Mouse (Mus musculus): ENCODE results near the gene Csad.

Gene Csad

GRCm38 (mm10) chr15:102204674-102205505 is at the start of gene Csad:
TSS of gene Csad (minus strand) at chr15:102204724.
- DNase-seq (ENCODE audit: low spot score) = no peak

- DNase-seq (ENCODE audit: low spot score) = no peak
Observed at GRCm38 (mm10) chr15:102250521-102250920, 46.0 kb upstream of the Csad start.

DNA sequence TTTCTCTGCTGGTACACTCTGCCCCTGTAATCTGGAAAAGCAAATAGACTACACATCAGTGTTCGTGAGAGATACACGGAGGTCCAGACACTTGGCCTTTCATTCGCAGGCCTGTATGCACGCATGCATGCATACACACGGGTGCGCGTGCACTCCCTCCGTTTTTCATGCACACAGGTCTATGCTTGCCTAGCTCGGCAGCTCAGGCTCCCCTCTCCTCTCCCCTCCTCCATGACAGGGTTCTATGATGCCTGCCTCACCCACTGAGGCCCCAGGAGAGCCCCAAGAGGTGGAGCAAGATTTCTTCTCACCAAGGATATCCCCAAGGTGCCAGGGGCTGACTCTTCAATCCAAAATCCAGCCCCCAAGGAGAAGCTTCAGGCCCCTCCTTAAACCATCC is 45.4 kb upstream of the Csad start:
- DNase-seq (ENCODE audit: low spot score) = no peak

- no peak for DNase-seq (ENCODE audit: low spot score)
Observed at GRCm38 (mm10) chr15:102249251-102249691, 44.7 kb upstream of the Csad start.

DNA sequence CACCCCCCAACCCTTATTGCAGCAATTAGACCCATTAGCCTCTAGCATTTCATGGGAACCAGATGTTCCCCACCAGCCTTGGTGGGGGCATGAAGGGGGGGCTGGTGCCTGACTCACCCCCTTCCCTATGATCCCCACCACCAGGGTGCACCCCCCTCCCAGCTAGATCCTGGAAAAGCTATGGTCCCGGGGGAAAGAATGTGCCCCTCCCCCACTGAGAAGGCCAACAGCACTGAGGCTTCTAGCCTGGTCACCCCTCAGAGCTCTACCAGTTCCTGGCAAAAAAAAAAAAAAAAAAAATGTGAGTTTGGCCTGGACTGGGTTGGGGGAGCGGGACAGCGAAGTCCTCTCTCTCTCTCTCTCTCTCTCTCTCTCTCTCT is 44.3 kb upstream of the Csad start:
- no peak for DNase-seq (ENCODE audit: low spot score)

GRCm38 (mm10) chr15:102248131-102248811 is 43.7 kb upstream of the Csad start:
- no peak for DNase-seq (ENCODE audit: low spot score)

- peak; percentile 78 for DNase-seq (ENCODE audit: low spot score)
Observed at GRCm38 (mm10) chr15:102247252-102248130, 43.0 kb upstream of the Csad start.

DNA sequence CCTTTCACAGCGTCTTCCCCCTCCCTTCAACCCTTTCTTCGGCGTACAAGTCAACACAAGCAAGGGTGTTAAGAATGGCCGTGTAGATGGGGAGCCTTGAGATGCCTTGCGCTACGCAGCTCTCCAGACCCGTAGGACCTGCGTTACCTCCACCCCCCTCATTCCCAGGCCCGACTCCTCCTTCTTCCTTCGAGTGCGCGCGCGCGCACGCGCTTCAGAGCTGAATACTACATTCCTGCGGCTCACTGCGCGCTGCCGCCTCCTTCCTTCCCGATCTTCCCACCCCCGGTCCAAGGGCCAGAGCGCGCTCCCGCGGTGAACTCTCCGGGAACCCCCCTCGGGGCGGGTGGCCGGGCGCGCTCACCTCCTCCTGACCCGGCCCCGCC is 42.3 kb upstream of the Csad start:
- peak; percentile 97 for DNase-seq (ENCODE audit: low spot score)

DNA sequence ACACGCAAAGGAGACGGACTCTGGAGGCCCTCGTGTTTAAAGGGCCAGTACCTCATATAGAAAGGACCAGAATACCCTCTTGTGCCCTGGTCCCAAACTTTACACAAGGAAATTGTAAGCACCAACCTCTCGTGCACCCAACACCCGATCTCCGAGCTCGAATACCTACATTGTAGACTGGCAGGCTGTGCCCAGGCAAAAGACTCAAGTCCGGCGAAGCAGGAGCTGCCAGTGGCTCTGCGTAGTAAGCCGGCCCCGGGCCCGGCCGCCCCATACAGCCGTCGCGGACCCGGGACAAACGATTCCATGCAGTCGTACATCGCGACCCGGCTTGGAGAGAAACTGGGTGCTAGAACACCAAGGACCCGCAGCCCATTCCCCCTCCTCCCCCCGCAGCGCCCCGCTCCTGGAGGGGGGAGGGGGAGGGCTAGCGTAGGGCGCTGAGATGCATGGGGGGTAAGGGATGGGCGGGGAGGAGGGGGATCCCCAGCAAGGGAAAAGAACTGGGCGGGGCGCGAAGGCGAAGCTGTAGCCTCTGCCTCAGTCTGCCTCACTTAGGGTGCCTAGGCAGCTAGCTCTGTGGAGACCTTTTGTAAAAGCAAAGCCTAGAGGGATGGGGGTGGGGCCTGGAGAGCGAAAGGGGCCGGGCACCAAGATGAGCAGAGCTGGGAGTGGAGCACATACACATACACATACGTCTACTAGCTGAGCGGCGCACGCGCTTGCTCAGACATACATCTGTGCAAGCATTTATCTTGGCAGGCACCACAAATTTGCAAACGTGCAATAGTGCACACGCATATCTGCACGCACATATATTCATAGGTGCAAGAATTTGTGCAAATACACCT is 41.6 kb upstream of the Csad start:
- peak; percentile 82 for DNase-seq (ENCODE audit: low spot score)

DNA sequence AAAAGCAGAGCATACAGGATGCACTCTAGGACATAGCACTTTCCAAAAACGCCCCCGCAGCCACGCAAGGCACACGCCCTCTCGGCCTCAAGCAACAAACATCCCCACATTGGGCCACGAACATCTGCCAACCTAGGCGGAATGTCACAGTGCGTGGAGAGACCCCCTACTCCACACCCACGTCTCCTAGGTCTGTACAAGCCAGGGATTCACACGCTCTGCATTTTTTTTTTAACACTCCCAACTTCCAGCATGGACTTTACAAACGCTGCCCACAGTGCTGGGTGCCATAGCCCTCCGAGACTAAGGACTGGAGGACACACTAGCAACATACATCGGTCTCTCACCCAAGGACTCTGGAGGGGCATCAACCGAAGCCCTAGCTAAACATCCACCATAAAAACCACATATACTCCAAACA is 40.9 kb upstream of the Csad start:
- DNase-seq (ENCODE audit: low spot score) = no peak

GRCm38 (mm10) chr15:102244306-102245191 is 40.0 kb upstream of the Csad start:
- DNase-seq (ENCODE audit: low spot score) = no peak

- DNase-seq (ENCODE audit: low spot score) = peak; percentile 94
Observed at GRCm38 (mm10) chr15:102243229-102244190, 39.0 kb upstream of the Csad start.

- no peak for DNase-seq (ENCODE audit: low spot score)
Observed at GRCm38 (mm10) chr15:102242404-102243228, 38.1 kb upstream of the Csad start.

DNA sequence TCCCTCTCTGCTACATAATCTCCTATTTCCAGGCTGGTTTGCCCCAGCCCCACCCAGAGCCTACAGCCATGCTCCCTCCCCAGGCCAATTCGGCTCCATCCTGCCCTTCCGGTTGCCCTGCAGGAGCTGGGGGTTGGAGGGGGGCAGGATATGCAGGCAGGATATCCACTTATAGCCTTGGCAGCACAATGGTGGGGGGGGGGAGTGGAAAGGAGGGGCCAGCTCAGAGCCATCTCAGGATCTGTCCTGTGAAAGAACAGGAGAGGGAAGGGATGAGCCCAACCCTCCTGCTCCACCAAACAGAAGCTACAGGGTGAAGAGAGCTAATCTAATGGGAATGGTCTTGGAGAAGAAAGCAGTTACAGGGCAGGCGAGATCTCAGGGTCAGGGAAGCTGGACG is 36.1 kb upstream of the Csad start:
- peak; percentile 68 for DNase-seq (ENCODE audit: low spot score)

GRCm38 (mm10) chr15:102239851-102240250 is 35.3 kb upstream of the Csad start:
- DNase-seq (ENCODE audit: low spot score) = no peak

- DNase-seq (ENCODE audit: low spot score) = peak; percentile 80
Observed at GRCm38 (mm10) chr15:102239260-102239590, 34.7 kb upstream of the Csad start.

- no peak for DNase-seq (ENCODE audit: low spot score)
Observed at GRCm38 (mm10) chr15:102238543-102239259, 34.2 kb upstream of the Csad start.
